Mouse (Mus musculus) T-helper 17 cell (primary cell): Measurements from ENCODE around the gene Tle4.

Experiments used
- in situ Hi-C, 2 experiments: fragments of 300-600 bp; cut with MboI, MseI; formaldehyde crosslinking; loops; 1 replicate in 1 of 2; 2 replicates in 1 of 2; pipeline ENCODE4 v1.15.1; 2025; ENCODE audit warnings: high pct_unique_total_duplicates in 2 of 2

Gene Tle4

GRCm38 (mm10) chr19:14532861-14533260 lies 65.0 kb downstream of the Tle4 start:
- in situ Hi-C loops = no loop called here

DNA sequence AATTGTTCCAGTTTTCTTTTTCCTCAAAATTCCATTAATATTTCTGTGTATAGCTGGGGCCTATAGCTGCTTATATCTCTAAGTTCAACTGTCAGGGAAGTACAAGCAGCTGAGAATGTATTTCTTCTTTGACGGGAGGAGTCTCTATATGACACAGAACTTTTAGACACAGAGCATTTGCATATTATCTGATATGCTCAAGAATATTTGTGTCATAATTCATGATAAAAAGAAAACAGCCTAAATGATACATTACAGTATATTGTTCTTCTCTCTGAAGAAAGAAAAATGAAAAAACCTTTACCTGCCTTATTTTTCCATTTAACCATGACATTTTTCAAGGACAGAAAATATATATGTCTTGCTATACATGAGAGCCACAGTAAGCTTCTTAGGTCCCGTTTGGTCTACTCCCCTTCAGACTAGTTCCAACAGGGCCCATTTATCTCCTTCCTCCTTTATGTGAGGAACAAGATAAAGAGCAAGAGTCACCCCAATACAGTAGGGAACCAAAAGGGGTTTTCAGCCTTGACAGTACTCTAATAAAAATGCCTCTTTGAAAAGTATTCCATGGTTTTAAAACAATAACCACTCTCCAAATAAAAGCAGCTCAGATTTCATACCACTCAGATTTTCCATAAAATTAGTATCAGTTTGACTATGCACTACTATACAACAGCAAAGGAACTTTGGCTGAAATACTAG lies 77.6 kb downstream of the Tle4 start:
- in situ Hi-C loops = no loop called here

- in situ Hi-C loops = no loop called here
Observed at GRCm38 (mm10) chr19:14519186-14519585, 78.7 kb downstream of the Tle4 start.

DNA sequence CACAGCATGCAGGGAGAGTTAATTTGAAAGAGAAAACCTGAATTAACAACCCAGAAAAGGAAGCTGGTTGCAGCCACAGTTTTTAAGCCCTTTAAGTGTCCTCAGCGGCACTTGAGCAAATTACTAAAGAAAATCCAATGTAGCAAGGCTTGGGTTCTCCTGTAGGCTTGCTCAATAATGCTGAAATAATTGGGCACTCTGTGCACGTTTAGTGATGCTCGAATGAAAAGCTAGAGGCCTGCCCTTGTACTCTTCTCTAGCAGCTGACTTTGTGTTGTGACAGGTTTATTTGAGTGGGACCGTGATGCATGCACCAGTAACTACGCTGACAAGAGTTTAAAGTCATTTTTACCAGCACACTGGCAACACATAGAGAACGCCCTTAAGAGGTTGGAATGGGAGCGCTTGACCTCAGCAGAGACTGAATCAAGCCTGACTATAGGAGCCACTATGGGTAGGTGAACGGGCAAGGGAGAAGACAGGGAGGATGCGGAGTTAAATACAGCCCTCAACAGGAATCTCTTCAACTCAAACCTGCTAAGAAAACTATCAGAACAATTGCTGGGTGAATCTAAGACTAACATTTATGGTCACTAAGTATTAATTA lies 79.3 kb downstream of the Tle4 start:
- in situ Hi-C loops = no loop called here

DNA sequence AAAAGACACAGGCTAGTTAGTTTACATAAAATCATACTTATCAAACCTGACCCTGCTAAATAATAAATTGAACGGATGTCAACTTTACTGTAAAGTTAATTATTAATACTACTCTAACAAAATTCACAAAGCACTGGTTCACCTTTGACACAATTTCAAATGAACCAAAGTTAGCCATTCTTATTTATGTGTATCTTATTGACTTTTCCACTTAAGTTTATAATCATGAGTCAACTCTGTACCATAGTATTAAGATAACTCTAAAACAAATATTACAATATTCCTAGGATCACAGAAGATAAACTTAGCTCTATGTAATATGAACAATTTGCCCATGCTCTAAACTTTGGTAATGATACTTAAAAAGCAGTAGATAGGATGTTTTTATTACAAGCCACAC lies 81.4 kb downstream of the Tle4 start:
- in situ Hi-C loops = no loop called here

DNA sequence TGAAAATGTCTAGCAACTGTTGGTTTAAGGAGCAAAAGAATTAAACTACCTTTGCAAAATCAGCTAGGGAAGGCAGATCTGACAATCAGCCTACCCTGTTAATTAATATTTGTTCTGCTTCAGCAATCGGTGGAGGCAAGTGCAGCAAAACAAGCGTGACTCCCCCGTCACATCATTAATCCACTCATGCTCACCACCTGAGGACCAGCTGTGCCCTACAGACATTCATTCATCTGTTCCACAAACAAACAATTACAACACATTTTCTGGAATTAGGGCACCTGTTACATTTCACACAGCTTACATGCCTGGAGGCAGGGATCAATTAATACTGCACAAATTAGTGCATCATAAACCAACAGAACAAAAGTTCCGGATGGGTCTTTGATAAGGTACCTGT lies 89.0 kb downstream of the Tle4 start:
- in situ Hi-C loops = no loop called here

- in situ Hi-C loops = no loop called here
Observed at GRCm38 (mm10) chr19:14507911-14508310, 89.9 kb downstream of the Tle4 start.

GRCm38 (mm10) chr19:14506875-14507670 lies 90.8 kb downstream of the Tle4 start:
- in situ Hi-C loops = no loop called here

- in situ Hi-C loops = no loop called here
Observed at GRCm38 (mm10) chr19:14505885-14506548, 91.8 kb downstream of the Tle4 start.

DNA sequence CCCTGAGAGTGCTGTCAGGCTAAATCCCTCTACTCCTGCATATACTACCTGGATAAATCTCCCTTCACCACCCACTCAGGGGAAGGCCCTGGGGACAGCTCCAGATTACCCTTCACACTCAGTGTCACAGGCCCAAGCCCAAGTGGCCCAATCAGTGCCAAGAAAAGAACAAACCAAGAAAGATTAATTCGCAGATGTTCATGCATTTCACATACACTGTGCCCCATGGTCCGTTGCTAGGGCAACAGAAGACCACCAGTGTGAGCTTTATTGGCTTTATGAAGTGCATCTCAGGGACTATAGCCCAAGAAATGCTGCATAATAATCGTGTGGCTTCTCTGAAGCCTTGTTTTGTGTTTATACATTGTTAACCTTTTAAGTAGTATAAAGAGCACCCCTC lies 92.5 kb downstream of the Tle4 start:
- in situ Hi-C loops = no loop called here

DNA sequence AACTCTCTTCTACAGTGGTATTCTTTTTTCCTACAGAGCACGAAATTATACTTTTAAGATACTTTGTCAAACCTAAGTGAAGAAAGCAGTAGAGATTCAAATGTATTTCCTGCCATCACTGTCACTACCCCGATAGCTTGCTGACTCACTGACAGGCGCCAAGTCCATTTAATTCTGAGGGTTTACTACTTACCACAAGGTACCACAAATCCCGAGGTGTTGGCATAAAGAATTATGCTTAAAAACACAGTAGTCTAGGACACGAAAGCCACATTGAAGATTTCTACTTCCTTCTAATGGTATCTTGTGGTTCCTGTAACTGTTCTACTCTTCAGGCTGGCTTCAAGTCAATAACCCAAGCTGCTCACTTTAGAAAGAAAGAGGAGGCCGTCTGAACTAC lies 94.0 kb downstream of the Tle4 start:
- in situ Hi-C loops = no loop called here

GRCm38 (mm10) chr19:14502234-14502633 lies 95.6 kb downstream of the Tle4 start:
- in situ Hi-C loops = no loop called here

- in situ Hi-C loops = no loop called here
Observed at GRCm38 (mm10) chr19:14499835-14500425, 97.9 kb downstream of the Tle4 start.

DNA sequence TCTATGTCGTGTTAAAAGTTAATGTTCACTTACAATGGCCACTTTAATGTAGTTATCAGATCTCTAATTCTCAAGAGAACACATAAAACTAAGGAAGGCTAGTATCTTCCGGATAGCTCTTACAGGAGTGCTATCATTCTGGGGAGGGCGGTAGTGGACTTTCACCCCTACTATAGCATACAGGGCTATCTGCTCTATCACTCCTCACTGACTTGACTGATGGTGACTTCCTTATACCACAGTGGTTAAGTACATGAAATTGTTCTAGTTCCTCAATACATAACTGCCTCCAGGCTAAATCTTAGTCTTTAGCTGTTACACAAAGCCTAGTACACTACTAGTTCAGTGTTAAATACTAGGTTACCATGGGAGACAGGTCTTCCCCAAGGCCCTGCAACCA lies 104.8 kb downstream of the Tle4 start:
- in situ Hi-C loops = no loop called here

- in situ Hi-C loops = no loop called here
Observed at GRCm38 (mm10) chr19:14487180-14487579, 110.7 kb downstream of the Tle4 start.

DNA sequence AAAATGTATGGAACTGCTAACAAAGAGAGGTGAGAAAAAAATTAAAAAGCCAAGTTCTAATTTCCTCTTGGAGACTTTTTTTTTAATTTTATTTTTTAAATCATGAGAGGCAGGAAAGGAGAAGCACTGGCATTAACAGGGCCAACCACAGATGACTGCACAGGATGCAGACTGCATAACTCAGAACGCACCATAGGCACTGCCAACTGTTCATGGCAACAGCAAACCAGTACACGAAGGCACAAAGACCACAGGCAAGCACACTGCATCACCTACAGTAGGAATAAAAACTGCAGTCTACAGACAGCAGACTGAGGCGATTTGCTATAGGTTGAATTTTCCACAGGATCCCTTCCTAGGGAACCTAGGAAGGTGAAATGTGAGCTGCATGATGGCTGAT lies 112.7 kb downstream of the Tle4 start:
- in situ Hi-C loops = no loop called here

- in situ Hi-C loops = no loop called here
Observed at GRCm38 (mm10) chr19:14482562-14483138, 115.2 kb downstream of the Tle4 start.

GRCm38 (mm10) chr19:14481796-14482561 lies 115.9 kb downstream of the Tle4 start:
- in situ Hi-C loops = no loop called here

- in situ Hi-C loops = no loop called here
Observed at GRCm38 (mm10) chr19:14479711-14480110, 118.1 kb downstream of the Tle4 start.

DNA sequence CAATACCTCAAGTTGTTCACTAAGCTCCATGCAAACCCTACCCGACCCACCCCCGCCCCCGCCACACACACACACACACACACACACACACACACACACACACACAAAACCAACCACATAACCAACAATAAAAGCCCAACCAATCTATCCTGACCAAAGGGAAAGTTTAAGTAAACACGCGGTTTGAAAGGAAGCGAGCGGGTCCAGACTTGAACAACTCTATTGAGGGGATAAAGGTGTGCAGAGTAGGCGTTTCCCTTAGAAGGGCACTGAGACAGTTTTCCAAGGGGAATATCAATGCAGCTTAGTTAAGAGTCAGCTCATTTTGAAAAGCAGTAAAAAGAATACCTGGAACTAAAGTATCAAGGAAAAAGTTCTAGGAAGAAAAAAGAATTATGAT lies 128.5 kb downstream of the Tle4 start:
- in situ Hi-C loops = loop anchor here in 1 of 2 experiments (25.0 kb wide), 1 partner anchor 1757 kb away; no protein-coding TSS in a partner anchor
